In genomic region chr4:43653161-43654015, GRCm38 (mm10) we compare ENCODE assay signal across 8 mouse cellular contexts. TPM values are rescaled to one million over a fixed set of nuclear protein-coding genes. Genes with fewer than 3 reads are reported as not detected.
DNase-seq lines count a peak whose midpoint lies in the region; ATAC-seq and TF ChIP-seq lines count a peak whose summit lies in the region.

Spag8 (minus strand) TSS chr4:43653594.

- peak within 1 kb of the TSS; percentile 27 for H3K4me3 ChIP-seq in forebrain, embryonic 15.5 days
- H3K4me3 ChIP-seq in kidney, embryonic 15.5 days (replicated peaks): peak within 1 kb of the TSS; percentile 14
- peak within 1 kb of the TSS; percentile 17 for H3K4me3 ChIP-seq in small intestine, adult 2 months (ENCODE audit: low read depth, low read length)

- H3K27ac ChIP-seq in forebrain, embryonic 15.5 days (replicated peaks): no peak within 1 kb of the TSS
- H3K27ac ChIP-seq in kidney, embryonic 15.5 days: no peak within 1 kb of the TSS
- no peak within 1 kb of the TSS for H3K27ac ChIP-seq in small intestine, adult 2 months (ENCODE audit: insufficient read depth, low read depth, low read length)

- peaks cover 12% of the 10 kb centered on the region for H3K36me3 ChIP-seq in forebrain, embryonic 15.5 days
- peaks cover 15% of the 10 kb centered on the region for H3K36me3 ChIP-seq in kidney, embryonic 15.5 days
- no peaks in the 10 kb centered on the region for H3K36me3 ChIP-seq in small intestine, adult 2 months (ENCODE audit: control insufficient read depth, insufficient read depth, low read length)

- no peaks in the 10 kb centered on the region for H3K27me3 ChIP-seq in forebrain, embryonic 15.5 days
- no peaks in the 10 kb centered on the region for H3K27me3 ChIP-seq in kidney, embryonic 15.5 days
- no peaks in the 10 kb centered on the region for H3K27me3 ChIP-seq in small intestine, adult 2 months (ENCODE audit: control insufficient read depth, insufficient read depth, low read length)

- peak; percentile 49 for DNase-seq in adrenal gland, postnatal 10 days
- no peak for DNase-seq in adrenal gland, postnatal 25 days
- DNase-seq in Muller cell, postnatal 12 days (ENCODE audit: inconsistent ontology term): peak; percentile 16
- DNase-seq in lung, postnatal 10 days: peak; percentile 88
- DNase-seq in gastrocnemius, adult 8-10 months (ENCODE audit: low spot score in 2 of 2): no peak

- WGBS in forebrain, embryonic 15.5 days: 26% methylated on average over 24 of the region's 24 CpGs
- WGBS in kidney, embryonic 15.5 days: 19% methylated on average over 24 of the region's 24 CpGs
- WGBS in small intestine, adult 2 months: 36% methylated on average over 24 of the region's 24 CpGs

- TF ChIP-seq CTCF in small intestine, adult 2 months (IDR thresholded peaks at IDR 0.05; ENCODE audit: extremely low read depth, insufficient read length, insufficient replicate concordance, low read depth, low read length): no peak

- H3K9me3 ChIP-seq in forebrain, embryonic 15.5 days: no peaks in the 10 kb centered on the region
- peaks cover 4% of the 10 kb centered on the region; the same call in 1 of the 2 replicates for H3K9me3 ChIP-seq in kidney, embryonic 15.5 days (replicated peaks)

- no peak within 1 kb of the TSS for H3K9ac ChIP-seq in forebrain, embryonic 15.5 days (replicated peaks)
- no peak within 1 kb of the TSS for H3K9ac ChIP-seq in kidney, embryonic 15.5 days

- no peak for ATAC-seq in forebrain, embryonic 15.5 days (replicated peaks)
- no peak for ATAC-seq in kidney, embryonic 15.5 days (replicated peaks; ENCODE audit: low FRiP score)

- TF ChIP-seq POLR2A in small intestine, adult 2 months (IDR thresholded peaks at IDR 0.05; ENCODE audit: low read depth, low read length): no peak

- H3K4me2 ChIP-seq in forebrain, embryonic 15.5 days (replicated peaks): peak within 1 kb of the TSS; percentile 38
- H3K4me2 ChIP-seq in kidney, embryonic 15.5 days: peak within 1 kb of the TSS; percentile 43

- peaks cover 21% of the 10 kb centered on the region for H3K4me1 ChIP-seq in forebrain, embryonic 15.5 days
- peaks cover 23% of the 10 kb centered on the region for H3K4me1 ChIP-seq in kidney, embryonic 15.5 days
- no peaks in the 10 kb centered on the region for H3K4me1 ChIP-seq in small intestine, adult 2 months (ENCODE audit: control insufficient read depth, insufficient read depth, insufficient read length, low read length)

RNA-seq across cellular contexts. Expression of gene Spag8, which starts in this region (rescaled TPM):
- under 1 TPM; 0.57 to 0.79 TPM for total RNA-seq in adrenal gland, postnatal 10 days (2021)
- 0.55 TPM in 1 of 2 replicates, not detected in the other for total RNA-seq in adrenal gland, postnatal 25 days (2021)
- 4.3 and 6.7 TPM in 2 replicates for polyA plus RNA-seq in forebrain, embryonic 15.5 days (2015; fragmentation: Nextera tagmentation; extraction: Ambion mirVana)
- polyA plus RNA-seq in kidney, embryonic 15.5 days (2015; fragmentation: Nextera tagmentation; extraction: Ambion mirVana): 1.4 and 1.7 TPM in 2 replicates
- polyA plus RNA-seq in small intestine, adult 2 months (2012; rRNA removed): 0.39 and 0.63 TPM in 2 replicates
- not detected for total RNA-seq in gastrocnemius, adult 8-10 months (2022)

Comparison
In these comparisons a context has a peak if more than half of its experiments do, and no peak if none do; other contexts are left out.
1. Peak in DNase-seq in adrenal gland, postnatal 10 days; RNA of the gene not detected or under 1 TPM.
2. DNase-seq: peak in Muller cell, postnatal 12 days (single experiment) and lung, postnatal 10 days (single experiment); none in adrenal gland, postnatal 25 days (single experiment) and gastrocnemius, adult 8-10 months (0 of 2).
3. Peak in every context shown above with its lines, with median percentiles within 50 percentile points of each other: H3K4me3 ChIP-seq.